9 mouse cellular contexts compared by ENCODE assay signal in the genomic region with DNA sequence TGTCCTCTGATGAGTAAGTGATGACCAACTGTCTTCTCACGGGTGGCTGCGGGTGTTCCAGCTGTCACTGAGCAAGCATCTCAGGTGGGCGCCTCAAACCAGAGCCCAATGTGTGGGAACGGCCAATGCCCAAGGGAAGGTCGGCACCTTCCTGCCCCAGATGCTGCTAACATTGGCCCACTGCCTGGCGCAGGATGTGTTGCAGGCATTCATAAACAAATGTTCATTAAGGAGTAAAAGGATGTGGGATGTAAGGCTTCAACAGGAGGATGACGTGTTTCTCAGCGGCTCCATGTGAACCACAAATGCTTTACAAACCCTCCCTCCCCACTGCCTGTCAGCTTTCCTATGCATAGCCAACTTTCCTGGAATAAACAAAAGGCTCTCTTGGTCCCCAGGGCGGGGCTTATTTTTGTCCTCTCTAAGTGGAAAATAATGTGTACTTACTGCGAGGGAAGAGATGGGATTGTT. TPM values are rescaled to one million over a fixed set of nuclear protein-coding genes. Genes with fewer than 3 reads are reported as not detected.
DNase-seq lines count a peak whose midpoint lies in the region; ATAC-seq and TF ChIP-seq lines count a peak whose summit lies in the region.
"Had no signal": no experiment of that assay in that cellular context is flagged by ENCODE, and none has a peak within 500 bp of the region (broad histone marks: within the 10 kb centered on the region; RNA-seq: fewer than 3 reads in every experiment).

No protein-coding gene starts in this region.

- H3K9me3 ChIP-seq in ES-E14 (ENCODE audit: control insufficient read depth, insufficient read depth, low read depth, low read length): no peaks in the 10 kb centered on the region
- no peaks in the 10 kb centered on the region for H3K9me3 ChIP-seq in limb, embryonic 12.5 days

- in situ Hi-C loops in ES-E14 (cut with MboI; ENCODE audit: low sequenced_read_pairs in 2 of 2, unreplicated experiment in 2 of 2): no loop called here

- H3K4me1 ChIP-seq in ES-E14 (ENCODE audit: control insufficient read depth in 2 of 2, insufficient read depth in 2 of 2, low read length in 2 of 2, poor library complexity in 1 of 2): peaks cover 0 to 12% of the 10 kb centered on the region in 2 experiments
- H3K4me1 ChIP-seq in limb, embryonic 12.5 days (replicated peaks): peaks cover 77% of the 10 kb centered on the region

- no peak overlapping the region; the same call in 1 of the 2 replicates for H3K27ac ChIP-seq in ES-E14 (ENCODE audit: insufficient read depth, low read depth, low read length, poor library complexity, severe bottlenecking)
- 0 out of 2 replicates have a peak overlapping the region, but pooled peaks have one; percentile 1 for H3K27ac ChIP-seq in limb, embryonic 12.5 days

- intact Hi-C loops in heart, postnatal 36 days (cut with DNase I): no loop called here

- H3K36me3 ChIP-seq in ES-E14 (ENCODE audit: control insufficient read depth, insufficient read depth, low read length, poor library complexity, severe bottlenecking): no peaks in the 10 kb centered on the region
- H3K36me3 ChIP-seq in limb, embryonic 12.5 days: no peaks in the 10 kb centered on the region

- DNase-seq in heart, adult 11 months: peak; percentile 97
- no peak for DNase-seq in heart, postnatal 36 days
- no peak for DNase-seq in ES-E14 (ENCODE audit: low read depth, low spot score)
- peak; percentile 71 for DNase-seq in heart, adult 9 months (ENCODE audit: low spot score in 2 of 2)
- no peak for DNase-seq in embryo, embryonic 11 days
- no peak for DNase-seq in testis, postnatal 14 days (ENCODE audit: low spot score)
- DNase-seq in right cerebral cortex, adult 18-20 months: no peak
- DNase-seq: gastrocnemius, postnatal 10 days had no signal

- peak overlapping the region in 1 of 2 experiments; percentile 58; a peak in 1 of 4 replicates for H3K4me3 ChIP-seq in ES-E14 (ENCODE audit: insufficient read depth in 1 of 2, low read depth in 1 of 2, low read length in 2 of 2, poor library complexity in 1 of 2, severe bottlenecking in 1 of 2)
- peak overlapping the region; percentile 23 for H3K4me3 ChIP-seq in limb, embryonic 12.5 days (replicated peaks)

- H3K4me2 ChIP-seq in limb, embryonic 12.5 days: peak overlapping the region; percentile 44

- H3K9ac ChIP-seq in ES-E14 (ENCODE audit: insufficient read depth, low read depth, low read length, poor library complexity, severe bottlenecking): peak overlapping the region; percentile 4; the same call in 1 of the 2 replicates
- H3K9ac ChIP-seq in limb, embryonic 12.5 days (replicated peaks): no peak overlapping the region

- 0 out of 2 replicates have a peak, but pooled peaks cover 4% of the 10 kb centered on the region for H3K27me3 ChIP-seq in limb, embryonic 12.5 days

- no peak for ATAC-seq in limb, embryonic 12.5 days (ENCODE audit: insufficient number of reproducible peaks, insufficient read depth, low FRiP score, low TSS enrichment, low read depth)

- WGBS in limb, embryonic 12.5 days: 72% methylated on average over 10 of the region's 10 CpGs

TF ChIP-seq in ES-E14, 5 proteins besides CTCF, POLR2A, EP300 and RAD21:
- TF ChIP-seq ZNF384 (IDR thresholded peaks at IDR 0.05; ENCODE audit: low read depth, low read length): no peak

RNA-seq across cellular contexts. Expression of gene C1qtnf1, which starts 5.4 kb away (rescaled TPM):
- total RNA-seq in heart, postnatal 36 days (2021): 10 to 100 TPM; 19.8 to 24.5 TPM
- 0.36 and 0.48 TPM in 2 replicates for total RNA-seq in ES-E14 (2012; rRNA removed)
- 3.4 and 4.8 TPM in 2 replicates for polyA plus RNA-seq in limb, embryonic 12.5 days (2016; fragmentation: Nextera tagmentation; extraction: Ambion mirVana)

RNA-seq across cellular contexts. Expression of gene Cant1, which starts 14.5 kb away (rescaled TPM):
- 10 to 100 TPM; 16.4 to 18.3 TPM for total RNA-seq in heart, postnatal 36 days (2021)
- total RNA-seq in ES-E14 (2012; rRNA removed): 45.4 and 59.4 TPM in 2 replicates
- polyA plus RNA-seq in limb, embryonic 12.5 days (2016; fragmentation: Nextera tagmentation; extraction: Ambion mirVana): 30.5 and 32.0 TPM in 2 replicates

RNA-seq across cellular contexts. Expression of gene Lgals3bp, which starts 31.5 kb away (rescaled TPM):
- 10 to 100 TPM; 26.2 to 48.2 TPM for total RNA-seq in heart, postnatal 36 days (2021)
- 1.5 and 3.0 TPM in 2 replicates for total RNA-seq in ES-E14 (2012; rRNA removed)
- 4.1 and 4.3 TPM in 2 replicates for polyA plus RNA-seq in limb, embryonic 12.5 days (2016; fragmentation: Nextera tagmentation; extraction: Ambion mirVana)

RNA-seq across cellular contexts. Expression of gene Engase, which starts 43.2 kb away (rescaled TPM):
- total RNA-seq in heart, postnatal 36 days (2021): 1 to 10 TPM; 5.4 to 7.4 TPM
- 10.8 and 16.2 TPM in 2 replicates for total RNA-seq in ES-E14 (2012; rRNA removed)
- 8.8 and 9.4 TPM in 2 replicates for polyA plus RNA-seq in limb, embryonic 12.5 days (2016; fragmentation: Nextera tagmentation; extraction: Ambion mirVana)

Comparison
In these comparisons a context has a peak if more than half of its experiments do, and no peak if none do; other contexts are left out.
1. DNase-seq: peak in heart, adult 11 months (single experiment) and heart, adult 9 months (2 of 2); none in heart, postnatal 36 days (0 of 2), ES-E14 (single experiment), embryo, embryonic 11 days (single experiment), testis, postnatal 14 days (single experiment) and right cerebral cortex, adult 18-20 months (single experiment).
2. RNA of gene C1qtnf1, which starts 5.4 kb away (total RNA-seq): 19.8 to 24.5 TPM in heart, postnatal 36 days; 0.36 to 0.48 TPM in ES-E14; every median in the first group is over 10 times any median in the second.